Mouse (Mus musculus) lung, embryonic 16.5 days (tissue): ENCODE data around the gene Gapt. TPM values are rescaled to one million over a fixed set of nuclear protein-coding genes. Genes with fewer than 3 reads are reported as not detected.

Experiments
- ATAC-seq: fragments of 200-750 bp; cut with Nextera tagmentation; 2 replicates; pipeline ENCODE4 v1.8.0; 2017; ENCODE audit warnings: low read depth, mild to moderate bottlenecking, moderate library complexity
- H3K27ac ChIP-seq: fragments of 300-500 bp; sonication (generic); 2 replicates; pipeline ENCODE4 v1.5.1; 2014; ENCODE audit warnings: mild to moderate bottlenecking, control low read depth, low read length
- H3K27me3 ChIP-seq: fragments of 300-500 bp; sonication (generic); 2 replicates; pipeline ENCODE4 v1.6.1; 2014; ENCODE audit warnings: low read depth, low read length, mixed read lengths; ENCODE audit not compliant: control insufficient read depth, insufficient read depth
- H3K36me3 ChIP-seq: fragments of 300-500 bp; sonication (generic); 2 replicates; pipeline ENCODE4 v1.6.1; 2014; ENCODE audit warnings: low read length; ENCODE audit not compliant: control insufficient read depth, insufficient read depth
- H3K4me1 ChIP-seq: fragments of 300-500 bp; sonication (generic); replicated peaks from 2 replicates; pipeline ENCODE4 v1.6.1; 2014; ENCODE audit warnings: low read length, mixed read lengths; ENCODE audit not compliant: control insufficient read depth, insufficient read depth
- H3K4me2 ChIP-seq: fragments of 300-500 bp; sonication (generic); 2 replicates; pipeline ENCODE4 v1.6.1; 2014; ENCODE audit warnings: low read depth, low read length, control low read depth
- H3K4me3 ChIP-seq: fragments of 300-500 bp; sonication (generic); 2 replicates; pipeline ENCODE4 v1.5.1; 2014; ENCODE audit warnings: mild to moderate bottlenecking, low read length, control low read depth
- H3K9ac ChIP-seq: fragments of 300-500 bp; sonication (generic); 2 replicates; pipeline ENCODE4 v1.6.1; 2014; ENCODE audit warnings: low read length, control low read depth
- H3K9me3 ChIP-seq: fragments of 300-500 bp; sonication (generic); 2 replicates; pipeline ENCODE4 v1.6.1; 2016; ENCODE audit warnings: low read length; ENCODE audit not compliant: control insufficient read depth
- WGBS: fragments of 180-500 bp; shearing (Covaris S2); extraction: QIAGEN DNeasy Blood & Tissue Kit; methylation state at CpG from one replicate; pipeline ENCODE4 v1.1.7; 2014; 5-methylcytosine and 5-hydroxymethylcytosine counted together
- polyA plus RNA-seq: library from polyadenylated mRNA; unstranded; fragments of >200 nt; fragmentation: Nextera tagmentation; extraction: Ambion mirVana; gene quantifications from 2 replicates; pipeline ENCODE4 v1.2.1, GENCODE M21; 2015

Gapt gene
- polyA plus RNA-seq, 1 experiment from 2014 or later, result 0.69 TPM

DNA sequence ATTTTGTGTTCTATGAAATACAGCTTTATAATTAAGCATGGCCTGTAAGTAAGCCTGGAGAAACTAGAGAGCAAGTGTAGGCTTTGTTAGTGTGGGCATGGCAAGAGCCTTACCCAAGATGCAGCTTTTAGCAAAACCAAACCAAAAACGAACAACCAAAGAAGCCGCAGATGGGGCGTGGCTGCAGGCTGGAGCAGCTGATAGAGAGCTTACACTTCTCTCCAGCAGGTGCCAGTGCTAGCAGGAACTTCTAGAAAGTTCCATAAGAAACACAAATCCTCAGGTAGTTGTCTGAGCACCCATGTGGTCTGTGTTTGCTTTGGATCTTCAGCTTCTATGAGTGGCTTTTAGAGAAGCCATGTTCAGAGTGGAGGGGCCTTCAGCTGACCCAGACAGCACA, 9.5 kb upstream of the Gapt start:
- Histone ChIP-seq H3K4me1 (no peaks in the 10 kb centered on the region; the same call in 1 of the 2 replicates), H3K27ac (no peak overlapping the region), H3K9ac (no peak overlapping the region), H3K36me3 (no peaks in the 10 kb centered on the region), H3K4me2 (no peak overlapping the region), H3K27me3 (no peaks in the 10 kb centered on the region), H3K4me3 (no peak overlapping the region), H3K9me3 (no peaks in the 10 kb centered on the region)
- 85% methylated on average over 3 of the region's 3 CpGs for WGBS
- ATAC-seq, result no peak

DNA sequence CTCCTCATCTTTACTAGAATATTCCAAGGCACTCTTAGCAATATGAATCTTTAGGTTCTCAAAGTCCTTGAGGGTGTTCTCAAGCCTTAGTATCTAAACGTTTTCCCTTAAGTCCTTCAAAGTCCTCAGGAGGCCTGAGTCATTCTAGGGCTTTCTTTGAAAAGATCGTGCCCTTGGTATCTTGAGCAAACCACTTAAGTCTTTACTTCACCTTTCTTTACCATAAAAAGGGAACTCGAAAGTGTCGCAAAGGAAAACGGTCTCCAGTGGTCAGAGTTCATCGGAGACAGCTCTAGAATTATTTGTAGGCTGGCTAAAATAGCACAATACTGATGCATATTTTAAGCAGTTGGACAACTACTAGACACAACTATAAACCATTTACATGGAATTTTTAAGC, 6.7 kb upstream of the Gapt start:
- H3K9ac ChIP-seq, result no peak overlapping the region
- H3K4me1 ChIP-seq, result no peaks in the 10 kb centered on the region; the same call in none of the 2 replicates
- H3K9me3 ChIP-seq, result no peaks in the 10 kb centered on the region
- no peaks in the 10 kb centered on the region for H3K36me3 ChIP-seq
- no peak overlapping the region for H3K4me2 ChIP-seq
- no peaks in the 10 kb centered on the region for H3K27me3 ChIP-seq
- no peak overlapping the region for H3K27ac ChIP-seq
- H3K4me3 ChIP-seq, result no peak overlapping the region
- 59% methylated on average over 6 of the region's 6 CpGs for WGBS
- ATAC-seq, result peak; percentile 78

GRCm38 (mm10) chr13:110351051-110351450, 5.9 kb downstream of the Gapt start:
- Histone ChIP-seq H3K4me3 (no peak overlapping the region), H3K36me3 (no peaks in the 10 kb centered on the region), H3K9me3 (no peaks in the 10 kb centered on the region), H3K4me2 (no peak overlapping the region), H3K4me1 (no peaks in the 10 kb centered on the region), H3K27me3 (no peaks in the 10 kb centered on the region), H3K9ac (no peak overlapping the region), H3K27ac (no peak overlapping the region)
- WGBS, result 74% methylated on average over 6 of the region's 6 CpGs
- ATAC-seq, result no peak

- no peaks in the 10 kb centered on the region for H3K27me3 ChIP-seq
- no peak overlapping the region for H3K4me2 ChIP-seq
- no peak overlapping the region for H3K4me3 ChIP-seq
- no peaks in the 10 kb centered on the region for H3K36me3 ChIP-seq
- no peak overlapping the region for H3K9ac ChIP-seq
- no peak for ATAC-seq
- WGBS, result 42% methylated on average over 7 of the region's 7 CpGs
- no peaks in the 10 kb centered on the region for H3K9me3 ChIP-seq
- H3K27ac ChIP-seq, result no peak overlapping the region
- H3K4me1 ChIP-seq, result no peaks in the 10 kb centered on the region
These were observed 10.3 kb downstream of the Gapt start for GRCm38 (mm10) chr13:110346707-110347106.

DNA sequence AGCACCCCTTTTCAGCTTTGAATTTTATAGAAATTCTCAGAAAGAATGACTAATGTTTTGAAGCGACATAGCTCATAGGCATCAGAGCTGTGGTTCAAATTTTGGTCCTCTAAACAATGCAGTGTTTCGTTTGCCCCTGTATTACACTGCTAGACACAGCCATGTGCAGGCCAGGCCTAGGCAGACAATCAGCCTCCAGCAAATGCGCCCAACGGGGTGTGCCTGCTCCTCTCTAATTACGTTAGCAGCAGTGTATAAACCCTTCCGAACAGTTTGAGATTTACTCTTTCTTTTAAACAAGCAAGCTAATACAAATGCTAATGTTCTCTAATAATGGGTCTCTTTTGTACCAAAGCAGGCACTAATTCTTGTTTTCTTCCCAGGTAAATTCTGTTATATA, 14.4 kb downstream of the Gapt start:
- Histone ChIP-seq H3K9ac (no peak overlapping the region), H3K4me2 (no peak overlapping the region), H3K36me3 (no peaks in the 10 kb centered on the region), H3K4me3 (no peak overlapping the region), H3K27ac (no peak overlapping the region), H3K9me3 (no peaks in the 10 kb centered on the region), H3K4me1 (no peaks in the 10 kb centered on the region), H3K27me3 (no peaks in the 10 kb centered on the region)
- ATAC-seq, result no peak
- 86% methylated on average over 6 of the region's 6 CpGs for WGBS

GRCm38 (mm10) chr13:110332958-110333597, 23.9 kb downstream of the Gapt start:
- no peak overlapping the region for H3K4me3 ChIP-seq
- H3K36me3 ChIP-seq, result no peaks in the 10 kb centered on the region
- no peaks in the 10 kb centered on the region for H3K9me3 ChIP-seq
- H3K4me2 ChIP-seq, result no peak overlapping the region
- no peak overlapping the region for H3K27ac ChIP-seq
- ATAC-seq, result no peak
- no peaks in the 10 kb centered on the region for H3K27me3 ChIP-seq
- no peak overlapping the region for H3K9ac ChIP-seq
- 84% methylated on average over 14 of the region's 14 CpGs for WGBS
- H3K4me1 ChIP-seq, result no peaks in the 10 kb centered on the region

DNA sequence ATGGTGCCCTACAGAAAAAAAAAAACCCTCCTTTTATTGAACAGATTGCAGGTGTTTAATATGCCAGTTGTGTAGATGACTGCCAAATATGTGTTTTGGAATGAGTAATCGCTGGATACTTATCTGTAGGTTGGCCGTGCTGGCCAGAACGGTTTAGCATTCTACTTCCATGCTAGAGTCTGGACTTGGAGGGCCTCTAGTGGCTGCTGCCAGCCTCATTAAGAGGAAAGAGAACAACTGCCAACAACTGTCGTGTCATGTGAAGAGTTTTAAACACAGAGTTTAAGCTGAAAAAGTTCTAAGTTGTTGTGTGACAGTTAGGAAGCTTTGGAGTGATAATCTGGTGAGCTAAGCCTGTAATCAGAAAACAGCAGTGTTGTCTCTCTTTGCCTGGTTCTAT, 38.3 kb downstream of the Gapt start:
- Histone ChIP-seq H3K9ac (no peak overlapping the region), H3K4me2 (no peak overlapping the region), H3K4me1 (no peaks in the 10 kb centered on the region; the same call in 1 of the 2 replicates), H3K27ac (no peak overlapping the region), H3K9me3 (no peaks in the 10 kb centered on the region), H3K27me3 (no peaks in the 10 kb centered on the region), H3K4me3 (no peak overlapping the region), H3K36me3 (no peaks in the 10 kb centered on the region)
- peak; percentile 52 for ATAC-seq
- 30% methylated on average over 4 of the region's 4 CpGs for WGBS

GRCm38 (mm10) chr13:110307188-110307587, 49.8 kb downstream of the Gapt start:
- no peaks in the 10 kb centered on the region for H3K27me3 ChIP-seq
- H3K9me3 ChIP-seq, result no peaks in the 10 kb centered on the region
- H3K36me3 ChIP-seq, result no peaks in the 10 kb centered on the region
- H3K9ac ChIP-seq, result no peak overlapping the region
- no peak overlapping the region for H3K4me3 ChIP-seq
- WGBS, result 81% methylated on average over 5 of the region's 5 CpGs
- no peak for ATAC-seq
- no peak overlapping the region for H3K27ac ChIP-seq
- H3K4me2 ChIP-seq, result no peak overlapping the region
- H3K4me1 ChIP-seq, result no peaks in the 10 kb centered on the region
